Mouse (Mus musculus): ENCODE data around the gene Tbx22. TPM values are rescaled to one million over a fixed set of nuclear protein-coding genes. Genes with fewer than 3 reads are reported as not detected.

Gene Tbx22
- polyA plus RNA-seq (2014; fragmentation: Illumina TruSeq; extraction: RNeasy Lipid Tissue Mini Kit (QIAGEN cat#74804); ENCODE audit: low read depth, low replicate concordance) = not detected

DNA sequence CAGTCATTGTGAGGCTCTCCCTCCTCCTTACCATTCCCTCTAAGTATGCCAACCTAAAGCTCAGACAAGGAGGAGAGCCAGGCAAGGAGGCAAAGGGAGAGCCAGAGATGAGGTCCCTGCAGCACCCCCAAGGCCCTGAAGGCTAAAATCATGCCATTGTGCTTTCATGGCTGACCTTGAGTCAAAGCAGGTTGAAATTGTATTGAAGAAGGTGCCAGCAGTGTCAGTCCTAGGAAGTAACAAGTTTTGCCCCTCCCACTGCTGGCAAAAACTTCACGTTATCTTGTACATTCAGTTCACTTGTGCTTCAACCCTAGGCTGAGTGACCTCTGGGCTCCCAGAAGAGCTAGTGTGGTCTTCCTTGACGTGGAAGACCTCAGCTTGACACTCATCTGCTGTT lies at the start of gene Tbx22:
TSS of gene Tbx22 (plus strand) at position 301 of the 400 bp plus-strand sequence.

Other genes starting within 250 kb of the Tbx22 start
- not detected for gene Tent5d, start 124.6 kb downstream of the Tbx22 start, polyA plus RNA-seq (2014; fragmentation: Illumina TruSeq; extraction: RNeasy Lipid Tissue Mini Kit (QIAGEN cat#74804); ENCODE audit: low read depth, low replicate concordance)
- gene 2610002M06Rik, start 148.4 kb downstream of the Tbx22 start, polyA plus RNA-seq (2014; fragmentation: Illumina TruSeq; extraction: RNeasy Lipid Tissue Mini Kit (QIAGEN cat#74804); ENCODE audit: low read depth, low replicate concordance) = 50.9 TPM

Measured in adrenal gland, adult 10 weeks (tissue).